Mouse (Mus musculus) embryonic fibroblast, embryonic 13.5 days (primary cell): ENCODE measurements at regions not wholly inside any gene's neighbourhood (a gene's known extent, or its start where the extent isn't known, plus 50 kb on each side); places are given as distances from the start of the nearest gene placed in this dataset.

Experiments
- CTCF ChIP-seq: IDR thresholded peaks from 2 replicates; pipeline ENCODE4 v1.5.1; 2011; ENCODE audit warnings: mild to moderate bottlenecking, control low read depth, low read length, moderate library complexity, borderline replicate concordance; ENCODE audit not compliant: insufficient read depth
- POLR2A ChIP-seq: IDR thresholded peaks from 2 replicates; pipeline ENCODE4 v1.6.1; 2011; ENCODE audit warnings: low read depth, mild to moderate bottlenecking, control low read depth, low read length, moderate library complexity

DNA sequence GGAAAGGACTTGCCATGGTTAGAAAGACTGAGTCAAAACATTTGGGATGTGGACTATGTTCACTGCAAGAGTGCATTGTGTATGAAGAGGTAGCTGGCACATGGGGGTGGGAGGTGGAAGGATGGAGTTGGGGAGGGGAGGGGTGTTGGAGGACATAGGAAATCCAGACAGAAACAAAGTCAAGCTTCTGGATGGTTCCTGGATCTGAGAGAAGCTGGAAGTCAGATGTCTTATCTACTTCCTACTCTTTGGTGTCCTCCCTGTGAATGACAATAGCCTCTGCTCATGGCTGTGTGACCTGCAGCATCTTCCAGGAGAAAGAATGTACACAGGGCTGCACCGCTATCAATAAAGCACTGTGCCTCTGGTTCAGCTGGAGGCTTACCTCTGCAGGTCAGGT lies 491.3 kb downstream of the Rnf144a start:
- TF ChIP-seq CTCF (no peak), POLR2A (no peak)
